ENCODE assay signal across 11 mouse cellular contexts in genomic region chr1:194613271-194613834, GRCm38 (mm10). TPM values are rescaled to one million over a fixed set of nuclear protein-coding genes. Genes with fewer than 3 reads are reported as not detected.
DNase-seq lines count a peak whose midpoint lies in the region; ATAC-seq and TF ChIP-seq lines count a peak whose summit lies in the region.
"Had no signal": no experiment of that assay in that cellular context is flagged by ENCODE, and none has a peak within 500 bp of the region (broad histone marks: within the 10 kb centered on the region; RNA-seq: fewer than 3 reads in every experiment).

No protein-coding gene starts in this region.

- no peaks in the 10 kb centered on the region for H3K27me3 ChIP-seq in heart, adult 2 months (ENCODE audit: control insufficient read depth, insufficient read depth, low read length)
- H3K27me3 ChIP-seq in neural tube, embryonic 12.5 days (replicated peaks) = no peaks in the 10 kb centered on the region
- no peaks in the 10 kb centered on the region for H3K27me3 ChIP-seq in heart, postnatal 0 days (ENCODE audit: control insufficient read depth, insufficient read depth, low read length)
- H3K27me3 ChIP-seq: limb, embryonic 13.5 days had no signal

- H3K36me3 ChIP-seq in heart, adult 2 months (ENCODE audit: control insufficient read depth, insufficient read depth, low read length) = no peaks in the 10 kb centered on the region
- H3K36me3 ChIP-seq in neural tube, embryonic 12.5 days = no peaks in the 10 kb centered on the region
- no peaks in the 10 kb centered on the region for H3K36me3 ChIP-seq in heart, postnatal 0 days (replicated peaks; ENCODE audit: control insufficient read depth, insufficient read depth, low read length)
- H3K36me3 ChIP-seq: limb, embryonic 13.5 days had no signal

- H3K4me2 ChIP-seq in neural tube, embryonic 12.5 days (replicated peaks) = no peak overlapping the region
- no peak overlapping the region for H3K4me2 ChIP-seq in heart, postnatal 0 days (ENCODE audit: low read depth, low read length)
- H3K4me2 ChIP-seq: limb, embryonic 13.5 days had no signal

- no peak for TF ChIP-seq CTCF in heart, adult 2 months (IDR thresholded peaks at IDR 0.05)
- TF ChIP-seq CTCF in heart, postnatal 0 days (IDR thresholded peaks at IDR 0.05; ENCODE audit: low read depth) = no peak

- WGBS in heart, adult 2 months = 38% methylated on average over 2 of the region's 2 CpGs
- WGBS in neural tube, embryonic 12.5 days = 20% methylated on average over 2 of the region's 2 CpGs
- 33% methylated on average over 2 of the region's 2 CpGs for WGBS in heart, postnatal 0 days

- peak overlapping the region; percentile 40 for H3K27ac ChIP-seq in heart, adult 2 months
- H3K27ac ChIP-seq in neural tube, embryonic 12.5 days = no peak overlapping the region
- peak overlapping the region; percentile 27; the same call in 1 of the 2 replicates for H3K27ac ChIP-seq in heart, postnatal 0 days (ENCODE audit: low read depth)
- H3K27ac ChIP-seq: limb, embryonic 13.5 days; macrophage; stomach, postnatal 0 days had no signal

- TF ChIP-seq EP300 in heart, adult 2 months (IDR thresholded peaks at IDR 0.05; ENCODE audit: insufficient read depth, low read depth, low read length) = 0 out of 2 replicates have a peak, but pooled peaks have one; percentile 39
- TF ChIP-seq EP300 in heart, postnatal 0 days (IDR thresholded peaks at IDR 0.05; ENCODE audit: low read depth) = no peak

- no peak overlapping the region for H3K4me3 ChIP-seq in heart, adult 2 months
- no peak overlapping the region for H3K4me3 ChIP-seq in neural tube, embryonic 12.5 days
- H3K4me3 ChIP-seq in heart, postnatal 0 days (ENCODE audit: low read depth, low read length) = no peak overlapping the region
- H3K4me3 ChIP-seq: limb, embryonic 13.5 days had no signal

- DNase-seq in heart, adult 2 months = peak in 1 of 2 experiments; percentile 71
- DNase-seq in heart, postnatal 25 days (ENCODE audit: low spot score) = no peak
- DNase-seq in neural tube, embryonic 10.5 days (ENCODE audit: extremely low spot score, low spot score) = no peak
- DNase-seq in heart, postnatal 0 days (ENCODE audit: low spot score) = no peak
- DNase-seq in right cerebral cortex, postnatal 14 days = no peak
- DNase-seq in layer of hippocampus, postnatal 36 days = no peak
- DNase-seq in layer of hippocampus, adult 9-11 months = no peak

- no peak for TF ChIP-seq POLR2A in heart, adult 2 months (IDR thresholded peaks at IDR 0.05; ENCODE audit: insufficient read depth, low read depth, low read length)

- no peak overlapping the region for H3K9ac ChIP-seq in heart, adult 2 months (ENCODE audit: low read depth, low read length)
- H3K9ac ChIP-seq in neural tube, embryonic 12.5 days = no peak overlapping the region
- H3K9ac ChIP-seq in heart, postnatal 0 days (replicated peaks; ENCODE audit: low read depth, low read length) = no peak overlapping the region
- H3K9ac ChIP-seq: limb, embryonic 13.5 days had no signal

- intact Hi-C loops in heart, adult 2 months (cut with DNase I) = no loop called here
- intact Hi-C loops in heart, postnatal 25 days (cut with DNase I) = loop anchor here (10.0 kb wide), 1 partner anchor 349 kb away; no protein-coding TSS in a partner anchor

- no peaks in the 10 kb centered on the region for H3K79me2 ChIP-seq in heart, adult 2 months (replicated peaks; ENCODE audit: control insufficient read depth, insufficient read depth, low read length)

- H3K9me3 ChIP-seq in neural tube, embryonic 12.5 days = no peaks in the 10 kb centered on the region
- no peaks in the 10 kb centered on the region for H3K9me3 ChIP-seq in heart, postnatal 0 days (replicated peaks; ENCODE audit: control insufficient read depth, low read length)
- H3K9me3 ChIP-seq: limb, embryonic 13.5 days had no signal

- peaks cover 5% of the 10 kb centered on the region; the same call in 1 of the 2 replicates for H3K4me1 ChIP-seq in heart, adult 2 months (ENCODE audit: control insufficient read depth, insufficient read depth, low read length)
- H3K4me1 ChIP-seq in neural tube, embryonic 12.5 days = peaks cover 11% of the 10 kb centered on the region
- peaks cover 22% of the 10 kb centered on the region; the same call in 1 of the 2 replicates for H3K4me1 ChIP-seq in heart, postnatal 0 days (ENCODE audit: control insufficient read depth, insufficient read depth)

- 0 out of 2 replicates have a peak, but pooled peaks have one; percentile 23 for ATAC-seq in neural tube, embryonic 12.5 days (ENCODE audit: low FRiP score, low read depth)
- ATAC-seq in heart, postnatal 0 days (ENCODE audit: insufficient read depth, low read depth) = peak; percentile 11; the same call in 1 of the 2 replicates

RNA-seq across cellular contexts. Expression of gene Plxna2, which starts 4.7 kb away (rescaled TPM):
- total RNA-seq in heart, adult 2 months (2021) = 10 to 100 TPM; 22.6 to 30.6 TPM
- 9.8 and 16.7 TPM in 2 replicates for polyA plus RNA-seq in heart, adult 2 months (2012; rRNA removed)
- 10 to 100 TPM; 25.8 to 26.7 TPM for total RNA-seq in heart, postnatal 25 days (2021)
- 32.8 and 33.5 TPM in 2 replicates for polyA plus RNA-seq in neural tube, embryonic 12.5 days (2016; fragmentation: Nextera tagmentation; extraction: Ambion mirVana)
- total RNA-seq in heart, postnatal 0 days (2014; rRNA removed; ENCODE audit: low replicate concordance) = 14.3 and 14.4 TPM in 2 replicates
- polyA plus RNA-seq in heart, postnatal 0 days (2015; fragmentation: Nextera tagmentation; extraction: Ambion mirVana) = 3.5 and 4.0 TPM in 2 replicates
- total RNA-seq in layer of hippocampus, postnatal 36 days (2021) = 10 to 100 TPM; 65.0 to 73.0 TPM
